Mouse (Mus musculus): ENCODE data around the gene Sestd1.

Gene Sestd1

GRCm38 (mm10) chr2:77272953-77273352 is 7.4 kb downstream of the Sestd1 start:
- in situ Hi-C loops (cut with MboI, MseI): loop anchor here in 1 of 2 experiments (25.0 kb wide), 1 partner anchor 1589 kb away; the partner anchor contains the start of gene Ube2e3

GRCm38 (mm10) chr2:77270781-77271180 is 9.6 kb downstream of the Sestd1 start:
- in situ Hi-C loops (cut with MboI, MseI): loop anchor here in 1 of 2 experiments (25.0 kb wide), 1 partner anchor 1592 kb away; the partner anchor contains the start of gene Ube2e3

- in situ Hi-C loops (cut with MboI, MseI): loop anchor here in 1 of 2 experiments (25.0 kb wide), 1 partner anchor 1592 kb away; the partner anchor contains the start of gene Ube2e3
Observed at GRCm38 (mm10) chr2:77270136-77270535, 10.3 kb downstream of the Sestd1 start.

- in situ Hi-C loops (cut with MboI, MseI): loop anchor here (5.0 to 25.0 kb wide), 2 partner anchors 74 to 1594 kb away; partner anchors contain the start of gene Ube2e3 (in 1 of the 2)
Observed at GRCm38 (mm10) chr2:77268612-77269239, 11.7 kb downstream of the Sestd1 start.

- in situ Hi-C loops (cut with MboI, MseI): loop anchor here (5.0 to 25.0 kb wide), 2 partner anchors 75 to 1595 kb away; partner anchors contain the start of gene Ube2e3 (in 1 of the 2)
Observed at GRCm38 (mm10) chr2:77266931-77267330, 13.5 kb downstream of the Sestd1 start.

GRCm38 (mm10) chr2:77266011-77266410 is 14.4 kb downstream of the Sestd1 start:
- in situ Hi-C loops (cut with MboI, MseI): loop anchor here (5.0 to 25.0 kb wide), 2 partner anchors 76 to 1596 kb away; partner anchors contain the start of gene Ube2e3 (in 1 of the 2)

- in situ Hi-C loops (cut with MboI, MseI): loop anchor here (5.0 to 25.0 kb wide), 2 partner anchors 77 to 1597 kb away; partner anchors contain the start of gene Ube2e3 (in 1 of the 2)
Observed at GRCm38 (mm10) chr2:77265301-77265700, 15.1 kb downstream of the Sestd1 start.

- in situ Hi-C loops (cut with MboI, MseI): loop anchor here in 1 of 2 experiments (25.0 kb wide), 1 partner anchor 1598 kb away; the partner anchor contains the start of gene Ube2e3
Observed at GRCm38 (mm10) chr2:77264550-77264949, 15.8 kb downstream of the Sestd1 start.

- in situ Hi-C loops (cut with MboI, MseI): loop anchor here in 1 of 2 experiments (25.0 kb wide), 1 partner anchor 1599 kb away; the partner anchor contains the start of gene Ube2e3
Observed at GRCm38 (mm10) chr2:77263477-77264435, 16.6 kb downstream of the Sestd1 start.

- in situ Hi-C loops (cut with MboI, MseI): loop anchor here in 1 of 2 experiments (25.0 kb wide), 1 partner anchor 1602 kb away; the partner anchor contains the start of gene Ube2e3
Observed at GRCm38 (mm10) chr2:77260134-77260533, 20.3 kb downstream of the Sestd1 start.

- in situ Hi-C loops (cut with MboI, MseI): loop anchor here in 1 of 2 experiments (25.0 kb wide), 1 partner anchor 1609 kb away; the partner anchor contains the start of gene Ube2e3
Observed at GRCm38 (mm10) chr2:77253227-77253626, 27.2 kb downstream of the Sestd1 start.

GRCm38 (mm10) chr2:77251736-77252135 is 28.7 kb downstream of the Sestd1 start:
- in situ Hi-C loops (cut with MboI, MseI): loop anchor here in 1 of 2 experiments (25.0 kb wide), 1 partner anchor 1611 kb away; the partner anchor contains the start of gene Ube2e3

- in situ Hi-C loops (cut with MboI, MseI): loop anchor here in 1 of 2 experiments (10.0 to 25.0 kb wide), 2 partner anchors 55 to 1612 kb away; partner anchors contain the start of gene Ube2e3
Observed at GRCm38 (mm10) chr2:77249771-77250681, 30.4 kb downstream of the Sestd1 start.

GRCm38 (mm10) chr2:77248416-77248815 is 32.0 kb downstream of the Sestd1 start:
- in situ Hi-C loops (cut with MboI, MseI): loop anchor here in 1 of 2 experiments (10.0 kb wide), 1 partner anchor 54 kb away; no protein-coding TSS in a partner anchor

GRCm38 (mm10) chr2:77247200-77247830 is 33.1 kb downstream of the Sestd1 start:
- in situ Hi-C loops (cut with MboI, MseI): loop anchor here in 1 of 2 experiments (10.0 kb wide), 1 partner anchor 53 kb away; no protein-coding TSS in a partner anchor

GRCm38 (mm10) chr2:77245806-77246205 is 34.6 kb downstream of the Sestd1 start:
- in situ Hi-C loops (cut with MboI, MseI): loop anchor here in 1 of 2 experiments (10.0 kb wide), 1 partner anchor 51 kb away; no protein-coding TSS in a partner anchor

- in situ Hi-C loops (cut with MboI, MseI): loop anchor here in 1 of 2 experiments (10.0 kb wide), 1 partner anchor 47 kb away; no protein-coding TSS in a partner anchor
Observed at GRCm38 (mm10) chr2:77242248-77242647, 38.1 kb downstream of the Sestd1 start.

GRCm38 (mm10) chr2:77238607-77239006 is 41.8 kb downstream of the Sestd1 start:
- in situ Hi-C loops (cut with MboI, MseI): no loop called here

GRCm38 (mm10) chr2:77238046-77238445 is 42.3 kb downstream of the Sestd1 start:
- in situ Hi-C loops (cut with MboI, MseI): no loop called here
